Mouse (Mus musculus): ENCODE measurements around the gene Zfp963. TPM values are rescaled to one million over a fixed set of nuclear protein-coding genes. Genes with fewer than 3 reads are reported as not detected.
"Not testable (repeated sequence)": the region's sequence is repeated elsewhere in the genome, so short reads cannot be mapped to it uniquely, and the experiment has no call there.

Zfp963 gene
- total and polyA plus RNA-seq, 3 experiments: 1.9 to 5.5 (median 4.8) TPM

DNA sequence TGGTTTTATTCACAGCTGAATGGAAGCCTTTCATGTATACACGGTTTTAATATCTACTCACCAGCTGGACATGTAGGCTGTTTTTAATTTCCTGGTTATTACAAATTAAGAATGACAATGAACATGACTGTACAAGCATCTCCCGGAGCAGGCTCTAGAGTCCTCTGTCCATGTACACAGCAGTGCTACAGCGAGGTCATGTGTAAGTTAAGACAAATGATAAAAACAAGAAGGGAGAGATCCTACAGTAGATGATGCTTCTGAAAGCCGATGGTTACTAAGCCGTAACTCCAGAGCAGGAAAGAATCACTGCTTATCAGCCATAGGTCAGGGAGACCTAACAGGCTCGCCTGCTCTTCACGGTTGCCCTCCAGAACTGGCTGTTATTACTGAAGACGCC, 36.3 kb downstream of the Zfp963 start:
- H3K9me3 ChIP-seq (replicated peaks; ENCODE audit: low read length): no peaks in the 10 kb centered on the region
- H3K4me1 ChIP-seq (ENCODE audit: control insufficient read depth in 1 of 2, insufficient read depth in 2 of 2): peaks cover 4 to 24% of the 10 kb centered on the region in 2 experiments
- H3K9ac ChIP-seq (ENCODE audit: insufficient read depth, low read depth): no peak overlapping the region
- no peak overlapping the region for H3K27ac ChIP-seq (ENCODE audit: insufficient read depth, low read depth)
- H3K79me2 ChIP-seq (replicated peaks; ENCODE audit: control insufficient read depth, extremely low read depth, insufficient read depth, poor library complexity, severe bottlenecking): peaks cover 42% of the 10 kb centered on the region
- in situ Hi-C loops (cut with MboI; ENCODE audit: low pct_ligation_motif_present, low pct_unique_long_range_greater_than_20kb, low sequenced_read_pairs) (no loop called here), dilution Hi-C loops (cut with MboI; ENCODE audit: extremely low pct_ligation_motif_present, extremely low pct_unique_long_range_greater_than_20kb, low sequenced_read_pairs) (no loop called here)
- peaks cover 36 to 54% of the 10 kb centered on the region in 2 experiments for H3K36me3 ChIP-seq (replicated peaks in 1 of 2; ENCODE audit: control insufficient read depth in 1 of 2, insufficient read depth in 1 of 2, low read length in 1 of 2)
- H3K4me2 ChIP-seq (ENCODE audit: insufficient read depth, low read depth, poor library complexity, severe bottlenecking): no peak overlapping the region
- TF ChIP-seq MAFK (IDR thresholded peaks at IDR 0.05; ENCODE audit: insufficient replicate concordance, low read length): no peak
- TF ChIP-seq MAX (IDR thresholded peaks at IDR 0.05; ENCODE audit: low read length): no peak
- TF ChIP-seq EP300 (IDR thresholded peaks at IDR 0.05; ENCODE audit: low read length): no peak
- no peak for TF ChIP-seq NELFE (IDR thresholded peaks at IDR 0.05; ENCODE audit: low read depth, low read length)
- DNase-seq (ENCODE audit: extremely low read depth): no peak
- no peaks in the 10 kb centered on the region for H3K27me3 ChIP-seq (replicated peaks)
- no peak overlapping the region for H3K4me3 ChIP-seq (replicated peaks in 1 of 3; ENCODE audit: low read depth in 2 of 3, low read length in 2 of 3, poor library complexity in 1 of 3)

DNA sequence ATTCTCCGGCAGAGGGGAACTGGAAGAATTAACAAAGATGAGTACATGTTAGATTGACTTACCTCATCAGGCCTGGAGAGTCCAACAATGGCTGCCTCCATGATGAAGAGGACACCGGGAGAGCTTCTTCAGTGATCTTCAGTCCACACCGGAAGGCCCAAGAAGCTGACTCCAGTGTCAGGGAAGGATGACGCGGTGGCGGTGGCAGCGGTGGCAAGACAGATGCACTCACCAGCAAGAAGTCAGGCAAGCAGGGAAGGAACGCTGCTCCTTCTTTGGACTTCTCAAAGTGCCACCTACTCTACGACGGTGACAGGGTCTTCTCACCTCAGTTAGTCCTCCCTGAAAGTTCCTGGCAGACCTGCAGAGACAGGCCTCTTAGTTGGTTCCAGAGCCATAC, 39.1 kb downstream of the Zfp963 start, which contains the start of gene Zfp869:
Gene Zfp869 (minus strand): TSS at position 101 of the 400 bp plus-strand sequence.
- H3K27ac ChIP-seq (ENCODE audit: insufficient read depth, low read depth); dilution Hi-C loops (cut with MboI; ENCODE audit: extremely low pct_ligation_motif_present, extremely low pct_unique_long_range_greater_than_20kb, low sequenced_read_pairs); in situ Hi-C loops (cut with MboI; ENCODE audit: low pct_ligation_motif_present, low pct_unique_long_range_greater_than_20kb, low sequenced_read_pairs); H3K27me3 ChIP-seq (replicated peaks); H3K9ac ChIP-seq (ENCODE audit: insufficient read depth, low read depth); DNase-seq (ENCODE audit: extremely low read depth); H3K9me3 ChIP-seq (replicated peaks; ENCODE audit: low read length); H3K4me3 ChIP-seq (replicated peaks in 1 of 3; ENCODE audit: low read depth in 2 of 3, low read length in 2 of 3, poor library complexity in 1 of 3); H3K4me2 ChIP-seq (ENCODE audit: insufficient read depth, low read depth, poor library complexity, severe bottlenecking): not testable (repeated sequence)
- Histone ChIP-seq H3K4me1 (ENCODE audit: control insufficient read depth in 1 of 2, insufficient read depth in 2 of 2) (peaks cover 4 to 21% of the 10 kb centered on the region in 2 experiments), H3K36me3 (replicated peaks in 1 of 2; ENCODE audit: control insufficient read depth in 1 of 2, insufficient read depth in 1 of 2, low read length in 1 of 2) (peaks cover 65 to 83% of the 10 kb centered on the region in 2 experiments), H3K79me2 (replicated peaks; ENCODE audit: control insufficient read depth, extremely low read depth, insufficient read depth, poor library complexity, severe bottlenecking) (peaks cover 39% of the 10 kb centered on the region)

GRCm38 (mm10) chr8:69701810-69702209, 48.0 kb downstream of the Zfp963 start:
- in situ Hi-C loops (cut with MboI; ENCODE audit: low pct_ligation_motif_present, low pct_unique_long_range_greater_than_20kb, low sequenced_read_pairs) (no loop called here), dilution Hi-C loops (cut with MboI; ENCODE audit: extremely low pct_ligation_motif_present, extremely low pct_unique_long_range_greater_than_20kb, low sequenced_read_pairs) (no loop called here)
- DNase-seq (ENCODE audit: extremely low read depth): no peak
- no peaks in the 10 kb centered on the region for H3K9me3 ChIP-seq (replicated peaks; ENCODE audit: low read length)
- no peak overlapping the region for H3K9ac ChIP-seq (ENCODE audit: insufficient read depth, low read depth)
- TF ChIP-seq POLR2A (IDR thresholded peaks at IDR 0.05; ENCODE audit: low read depth, low read length) (no peak), MAZ (IDR thresholded peaks at IDR 0.05; ENCODE audit: low read depth, low read length) (no peak), SIN3A (IDR thresholded peaks at IDR 0.05; ENCODE audit: low read length) (no peak), CHD2 (IDR thresholded peaks at IDR 0.05; ENCODE audit: low read length) (no peak), MEF2A (IDR thresholded peaks at IDR 0.05; ENCODE audit: borderline replicate concordance, low read depth, low read length) (no peak), BHLHE40 (IDR thresholded peaks at IDR 0.05; ENCODE audit: low read depth, low read length) (no peak), JUN (IDR thresholded peaks at IDR 0.05; ENCODE audit: insufficient read depth, low read depth, low read length) (no peak), ZMIZ1 (IDR thresholded peaks at IDR 0.05; ENCODE audit: low read depth, low read length) (no peak), EP300 (IDR thresholded peaks at IDR 0.05; ENCODE audit: low read length) (no peak), IRF4 (IDR thresholded peaks at IDR 0.05; ENCODE audit: low read depth, low read length) (no peak), PAX5 (IDR thresholded peaks at IDR 0.05; ENCODE audit: low read length) (no peak), GABPA (IDR thresholded peaks at IDR 0.05; ENCODE audit: insufficient replicate concordance, low read depth, low read length) (no peak), RCOR1 (conservative IDR thresholded peaks at IDR 0.05; ENCODE audit: low read depth, low read length) (no peak), NRF1 (IDR thresholded peaks at IDR 0.05; ENCODE audit: low read depth, low read length) (no peak), E2F4 (IDR thresholded peaks at IDR 0.05; ENCODE audit: insufficient replicate concordance, low read depth, low read length) (no peak), NELFE (IDR thresholded peaks at IDR 0.05; ENCODE audit: low read depth, low read length) (no peak), RAD21 (IDR thresholded peaks at IDR 0.05; ENCODE audit: low read depth, low read length) (no peak), ETS1 (conservative IDR thresholded peaks at IDR 0.05; ENCODE audit: low read depth, low read length) (no peak), UBTF (IDR thresholded peaks at IDR 0.05; ENCODE audit: low read depth, low read length) (no peak)
- peaks cover 30 to 40% of the 10 kb centered on the region in 2 experiments for H3K36me3 ChIP-seq (replicated peaks in 1 of 2; ENCODE audit: control insufficient read depth in 1 of 2, insufficient read depth in 1 of 2, low read length in 1 of 2)
- H3K4me2 ChIP-seq (ENCODE audit: insufficient read depth, low read depth, poor library complexity, severe bottlenecking): no peak overlapping the region
- no peaks in the 10 kb centered on the region for H3K27me3 ChIP-seq (replicated peaks)
- no peaks in the 10 kb centered on the region for H3K4me1 ChIP-seq (ENCODE audit: control insufficient read depth in 1 of 2, insufficient read depth in 2 of 2)
- no peaks in the 10 kb centered on the region for H3K79me2 ChIP-seq (replicated peaks; ENCODE audit: control insufficient read depth, extremely low read depth, insufficient read depth, poor library complexity, severe bottlenecking)
- H3K4me3 ChIP-seq (replicated peaks in 1 of 3; ENCODE audit: low read depth in 2 of 3, low read length in 2 of 3, poor library complexity in 1 of 3): no peak overlapping the region
- no peak overlapping the region for H3K27ac ChIP-seq (ENCODE audit: insufficient read depth, low read depth)
